Mouse (Mus musculus) C2C12 (cell line): ENCODE data around the gene Slc1a3.

Experiments used
- CEBPB ChIP-seq: IDR thresholded peaks from one replicate; pipeline ENCODE4 v1.6.1; 2011; ENCODE audit warnings: low read depth, mild to moderate bottlenecking, control low read depth, moderate library complexity
- CTCF ChIP-seq: IDR thresholded peaks from one replicate; pipeline ENCODE4 v1.5.1; 2011; ENCODE audit not compliant: control insufficient read depth, insufficient read depth, insufficient read length
- MAX ChIP-seq: IDR thresholded peaks from one replicate; pipeline ENCODE4 v1.6.1; 2011; ENCODE audit warnings: mild to moderate bottlenecking, control low read depth
- MYOD1 ChIP-seq: IDR thresholded peaks from one replicate; pipeline ENCODE4 v1.6.1; 2011; ENCODE audit warnings: low read depth; ENCODE audit not compliant: control insufficient read depth, insufficient read length
- MYOG ChIP-seq: IDR thresholded peaks from one replicate; pipeline ENCODE4 v1.6.1; 2011; ENCODE audit not compliant: control insufficient read depth, insufficient read length; ENCODE audit errors: extremely low read depth

DNA sequence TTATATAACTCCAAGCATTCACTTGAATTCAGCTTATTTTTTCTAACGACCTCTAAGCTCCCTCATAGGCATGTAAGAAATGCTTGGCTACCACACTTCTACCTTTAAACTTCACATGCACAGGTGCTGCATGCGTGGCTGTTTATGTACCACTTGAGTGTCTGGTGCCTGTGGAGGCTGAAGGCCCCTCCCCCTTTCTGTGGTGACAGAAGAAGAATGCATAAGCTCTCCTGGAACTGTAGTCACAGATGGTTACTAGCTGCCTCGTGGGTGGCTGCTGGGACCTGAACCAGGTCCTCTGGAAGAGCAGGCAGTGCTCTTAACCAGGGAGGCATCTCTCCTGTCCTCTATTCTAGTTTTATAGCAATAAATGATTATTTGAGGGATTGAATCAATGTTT is 13.1 kb downstream of the Slc1a3 start:
- TF ChIP-seq MAX (no peak), CEBPB (no peak), MYOD1 (no peak), CTCF (no peak), MYOG (no peak)
